In the genomic region with DNA sequence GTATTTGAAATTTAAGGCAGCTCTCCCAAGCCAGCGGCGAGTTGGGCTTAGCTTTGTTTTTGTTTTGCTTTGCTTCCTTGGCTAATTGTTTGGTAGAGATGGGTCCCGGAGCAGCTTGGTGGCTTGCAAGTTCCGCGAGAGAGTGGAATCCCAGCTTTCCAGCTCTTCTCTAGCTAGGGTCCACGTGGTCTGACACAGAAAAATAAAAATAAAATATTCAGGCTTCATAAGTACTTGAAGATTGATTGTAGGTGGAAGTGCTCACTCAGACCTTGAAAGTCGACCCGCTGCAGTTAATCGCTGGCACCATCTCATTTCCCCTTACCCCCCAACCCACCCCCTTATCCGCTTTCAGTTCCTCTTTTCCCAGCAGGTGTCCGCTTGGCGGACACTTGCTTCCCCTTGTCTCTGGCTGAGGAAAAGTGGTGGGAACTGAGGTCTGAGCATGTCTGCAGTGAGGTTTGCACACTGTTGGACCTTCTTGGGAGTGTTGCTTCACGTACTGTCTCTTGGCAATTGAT, we compare ENCODE assay signal across 9 mouse cellular contexts.
DNase-seq lines count a peak whose midpoint lies in the region; ATAC-seq and TF ChIP-seq lines count a peak whose summit lies in the region.
"Had no signal": no experiment of that assay in that cellular context is flagged by ENCODE, and none has a peak within 500 bp of the region (broad histone marks: within the 10 kb centered on the region; RNA-seq: fewer than 3 reads in every experiment).

No protein-coding gene starts in this region.

- H3K36me3 ChIP-seq in erythroblast, embryonic 14.5 days (ENCODE audit: control insufficient read depth): no peaks in the 10 kb centered on the region
- no peaks in the 10 kb centered on the region for H3K36me3 ChIP-seq in forebrain, embryonic 12.5 days (replicated peaks)
- H3K36me3 ChIP-seq in hindbrain, embryonic 14.5 days (replicated peaks; ENCODE audit: control insufficient read depth, insufficient read depth): no peaks in the 10 kb centered on the region
- no peaks in the 10 kb centered on the region for H3K36me3 ChIP-seq in liver, adult 2 months (ENCODE audit: control insufficient read depth, insufficient read depth, low read length)
- no peaks in the 10 kb centered on the region for H3K36me3 ChIP-seq in midbrain, embryonic 15.5 days (replicated peaks)
- H3K36me3 ChIP-seq: G1E had no signal

- no peak for TF ChIP-seq POLR2A in liver, adult 2 months (IDR thresholded peaks at IDR 0.05; ENCODE audit: extremely low read depth, insufficient read depth, low read length)

- peak overlapping the region; percentile 22 for H3K4me3 ChIP-seq in erythroblast, embryonic 14.5 days (replicated peaks)
- peak overlapping the region; percentile 30 for H3K4me3 ChIP-seq in forebrain, embryonic 12.5 days (replicated peaks)
- H3K4me3 ChIP-seq in hindbrain, embryonic 14.5 days (replicated peaks; ENCODE audit: low read length): peak overlapping the region; percentile 33
- peak overlapping the region; percentile 50 for H3K4me3 ChIP-seq in liver, adult 2 months (ENCODE audit: insufficient read depth, low read depth, low read length)
- H3K4me3 ChIP-seq in midbrain, embryonic 15.5 days: peak overlapping the region; percentile 41

- H3K9ac ChIP-seq in forebrain, embryonic 12.5 days: peak overlapping the region; percentile 30; the same call in 1 of the 2 replicates
- peak overlapping the region; percentile 41 for H3K9ac ChIP-seq in hindbrain, embryonic 14.5 days
- H3K9ac ChIP-seq in liver, adult 2 months (ENCODE audit: low read depth, low read length): peak overlapping the region; percentile 75
- peak overlapping the region; percentile 31; the same call in 1 of the 2 replicates for H3K9ac ChIP-seq in midbrain, embryonic 15.5 days

- H3K27ac ChIP-seq in forebrain, embryonic 12.5 days: peak overlapping the region; percentile 47; the same call in 1 of the 2 replicates
- H3K27ac ChIP-seq in hindbrain, embryonic 14.5 days: peak overlapping the region; percentile 33; the same call in 1 of the 2 replicates
- H3K27ac ChIP-seq in liver, adult 2 months (replicated peaks; ENCODE audit: insufficient read depth, low read depth, low read length): peak overlapping the region; percentile 77
- H3K27ac ChIP-seq in midbrain, embryonic 15.5 days: peak overlapping the region; percentile 10; the same call in 1 of the 2 replicates

- no peak for TF ChIP-seq CTCF in liver, adult 2 months (IDR thresholded peaks at IDR 0.05; ENCODE audit: low read depth, low read length)

- peak overlapping the region; percentile 59 for H3K4me2 ChIP-seq in forebrain, embryonic 12.5 days
- peak overlapping the region; percentile 69 for H3K4me2 ChIP-seq in hindbrain, embryonic 14.5 days (replicated peaks)
- H3K4me2 ChIP-seq in midbrain, embryonic 15.5 days: peak overlapping the region; percentile 76

- ATAC-seq in erythroblast, adult 5-6 weeks (replicated peaks; ENCODE audit: low FRiP score, poor library complexity, severe bottlenecking): no peak
- ATAC-seq in forebrain, embryonic 12.5 days (ENCODE audit: low FRiP score): peak; percentile 60; the same call in 1 of the 2 replicates
- peak; percentile 65; the same call in 1 of the 2 replicates for ATAC-seq in hindbrain, embryonic 14.5 days (ENCODE audit: low FRiP score)
- ATAC-seq in midbrain, embryonic 15.5 days (replicated peaks): peak; percentile 72

- H3K4me1 ChIP-seq in erythroblast, embryonic 14.5 days (ENCODE audit: control insufficient read depth): no peaks in the 10 kb centered on the region; the same call in 1 of the 2 replicates
- H3K4me1 ChIP-seq in forebrain, embryonic 12.5 days: peaks cover 11% of the 10 kb centered on the region
- peaks cover 12% of the 10 kb centered on the region; the same call in 1 of the 2 replicates for H3K4me1 ChIP-seq in hindbrain, embryonic 14.5 days (replicated peaks; ENCODE audit: control insufficient read depth, insufficient read depth, low read length)
- peaks cover 9% of the 10 kb centered on the region for H3K4me1 ChIP-seq in liver, adult 2 months (ENCODE audit: control insufficient read depth, insufficient read depth, low read length)
- peaks cover 11% of the 10 kb centered on the region for H3K4me1 ChIP-seq in midbrain, embryonic 15.5 days

- DNase-seq in ES-CJ7 (ENCODE audit: low read depth, low spot score): peak; percentile 72
- no peak for DNase-seq in hindbrain, embryonic 14.5 days (ENCODE audit: low spot score)
- peak; percentile 51 for DNase-seq in liver, adult 2 months (ENCODE audit: extremely low read depth, low read depth, low spot score)
- no peak for DNase-seq in urinary bladder, postnatal 10 days (ENCODE audit: low spot score)

- H3K9me3 ChIP-seq in erythroblast, embryonic 14.5 days (ENCODE audit: control insufficient read depth, low read length): no peaks in the 10 kb centered on the region
- no peaks in the 10 kb centered on the region for H3K9me3 ChIP-seq in forebrain, embryonic 12.5 days
- no peaks in the 10 kb centered on the region for H3K9me3 ChIP-seq in hindbrain, embryonic 14.5 days (ENCODE audit: control insufficient read depth, low read length)
- no peaks in the 10 kb centered on the region for H3K9me3 ChIP-seq in midbrain, embryonic 15.5 days

- H3K27me3 ChIP-seq in erythroblast, embryonic 14.5 days (ENCODE audit: control insufficient read depth): peaks cover 26% of the 10 kb centered on the region
- no peaks in the 10 kb centered on the region for H3K27me3 ChIP-seq in forebrain, embryonic 12.5 days
- no peaks in the 10 kb centered on the region for H3K27me3 ChIP-seq in hindbrain, embryonic 14.5 days (ENCODE audit: control insufficient read depth, insufficient read depth, low read length)
- H3K27me3 ChIP-seq in liver, adult 2 months (ENCODE audit: control insufficient read depth, insufficient read depth, low read length): no peaks in the 10 kb centered on the region
- no peaks in the 10 kb centered on the region for H3K27me3 ChIP-seq in midbrain, embryonic 15.5 days (replicated peaks)

- WGBS in forebrain, embryonic 12.5 days: 5% methylated on average over 13 of the region's 13 CpGs
- WGBS in hindbrain, embryonic 14.5 days: 3% methylated on average over 13 of the region's 13 CpGs
- WGBS in liver, adult 2 months: 2% methylated on average over 13 of the region's 13 CpGs
- 3% methylated on average over 13 of the region's 13 CpGs for WGBS in midbrain, embryonic 15.5 days

- no peaks in the 10 kb centered on the region for H3K79me2 ChIP-seq in liver, adult 2 months (ENCODE audit: control insufficient read depth, insufficient read depth, low read length)

Comparison
In these comparisons a context has a peak if more than half of its experiments do, and no peak if none do; other contexts are left out.
1. DNase-seq: peak in ES-CJ7 (single experiment) and liver, adult 2 months (single experiment); none in hindbrain, embryonic 14.5 days (single experiment) and urinary bladder, postnatal 10 days (single experiment).
2. H3K27ac ChIP-seq: peak in every context shown above with its lines; median percentile 77 in liver, adult 2 months; 47 in forebrain, embryonic 12.5 days; 33 in hindbrain, embryonic 14.5 days; 10 in midbrain, embryonic 15.5 days.
3. Peak in every context shown above with its lines, with median percentiles within 50 percentile points of each other: H3K4me3 ChIP-seq, H3K4me2 ChIP-seq and H3K9ac ChIP-seq.